Mouse (Mus musculus) cortical plate, adult 2 months (tissue): Measurements from ENCODE around the gene Ptprg.

ENCODE experiments used
- CTCF ChIP-seq: fragments of 200-500 bp; IDR thresholded peaks from 2 replicates; pipeline ENCODE4 v1.5.1; 2011; ENCODE audit warnings: mild to moderate bottlenecking, control low read depth, low read length; ENCODE audit not compliant: insufficient read depth; ENCODE audit errors: extremely low read depth
- POLR2A ChIP-seq: fragments of 200-500 bp; IDR thresholded peaks from 2 replicates; pipeline ENCODE4 v1.6.1; 2011; ENCODE audit warnings: mild to moderate bottlenecking, low read length, control low read depth; ENCODE audit not compliant: insufficient read depth; ENCODE audit errors: extremely low read depth

GRCm38 (mm10) chr14:12121906-12122305 lies 568.6 kb downstream of the Ptprg start:
- no peak for TF ChIP-seq CTCF
- no peak for TF ChIP-seq POLR2A
